Mouse (Mus musculus): Measurements from ENCODE around the gene Csnk1e. TPM values are rescaled to one million over a fixed set of nuclear protein-coding genes. Genes with fewer than 3 reads are reported as not detected.
A peak's percentile ranks its signal among the peaks of the same experiment; 100 is the strongest.

Csnk1e gene
- polyA plus RNA-seq, 1 experiment from 2014 or later, result 267 TPM

- Histone ChIP-seq H3K9me3 (no peaks in the 10 kb centered on the region), H3K4me1 (peaks cover 50% of the 10 kb centered on the region), H3K9ac (peak overlapping the region; percentile 94), H3K36me3 (replicated peaks) (peaks cover 23% of the 10 kb centered on the region), H3K27ac (peak overlapping the region; percentile 98), H3K4me3 (replicated peaks) (peak overlapping the region; percentile 80), H3K27me3 (0 out of 2 replicates have a peak, but pooled peaks cover 7% of the 10 kb centered on the region), H3K4me2 (peak overlapping the region; percentile 80)
- ATAC-seq (ENCODE audit: low FRiP score), result peak; percentile 87
- WGBS, result under 1% methylated on average over 97 of the region's 107 CpGs
These were observed 13.8 kb downstream of the Csnk1e start for GRCm38 (mm10) chr15:79441331-79442256.

GRCm38 (mm10) chr15:79440651-79441330 lies 14.6 kb downstream of the Csnk1e start:
- Histone ChIP-seq H3K4me2 (peak overlapping the region; percentile 80), H3K4me1 (peaks cover 58% of the 10 kb centered on the region), H3K9me3 (no peaks in the 10 kb centered on the region), H3K27ac (peak overlapping the region; percentile 98), H3K27me3 (0 out of 2 replicates have a peak, but pooled peaks cover 7% of the 10 kb centered on the region), H3K9ac (peak overlapping the region; percentile 94), H3K36me3 (replicated peaks) (peaks cover 31% of the 10 kb centered on the region), H3K4me3 (replicated peaks) (peak overlapping the region; percentile 80)
- peak; percentile 56; the same call in 1 of the 2 replicates for ATAC-seq (ENCODE audit: low FRiP score)
- 19% methylated on average over 11 of the region's 11 CpGs for WGBS

GRCm38 (mm10) chr15:79440223-79440622 lies 15.1 kb downstream of the Csnk1e start:
- H3K9ac ChIP-seq, result peak overlapping the region; percentile 94
- ATAC-seq (ENCODE audit: low FRiP score), result no peak
- H3K27me3 ChIP-seq, result 0 out of 2 replicates have a peak, but pooled peaks cover 7% of the 10 kb centered on the region
- H3K9me3 ChIP-seq, result no peaks in the 10 kb centered on the region
- 86% methylated on average over 4 of the region's 4 CpGs for WGBS
- H3K4me2 ChIP-seq, result peak overlapping the region; percentile 80
- H3K36me3 ChIP-seq (replicated peaks), result peaks cover 36% of the 10 kb centered on the region
- 0 out of 2 replicates have a peak overlapping the region, but pooled peaks have one; percentile 98 for H3K27ac ChIP-seq
- peak overlapping the region; percentile 80 for H3K4me3 ChIP-seq (replicated peaks)
- H3K4me1 ChIP-seq, result peaks cover 64% of the 10 kb centered on the region

- 86% methylated on average over 4 of the region's 4 CpGs for WGBS
- ATAC-seq (ENCODE audit: low FRiP score), result no peak
These were observed 16.0 kb downstream of the Csnk1e start for GRCm38 (mm10) chr15:79439386-79439785.

GRCm38 (mm10) chr15:79438816-79439215 lies 16.6 kb downstream of the Csnk1e start:
- peaks cover 67% of the 10 kb centered on the region for H3K4me1 ChIP-seq
- H3K4me3 ChIP-seq (replicated peaks), result 0 out of 2 replicates have a peak overlapping the region, but pooled peaks have one; percentile 4
- no peak for ATAC-seq (ENCODE audit: low FRiP score)
- 91% methylated on average over 8 of the region's 8 CpGs for WGBS
- H3K27me3 ChIP-seq, result 0 out of 2 replicates have a peak, but pooled peaks cover 6% of the 10 kb centered on the region
- H3K27ac ChIP-seq, result no peak overlapping the region
- H3K9me3 ChIP-seq, result no peaks in the 10 kb centered on the region
- H3K4me2 ChIP-seq, result peak overlapping the region; percentile 80
- peaks cover 51% of the 10 kb centered on the region for H3K36me3 ChIP-seq (replicated peaks)
- 0 out of 2 replicates have a peak overlapping the region, but pooled peaks have one; percentile 94 for H3K9ac ChIP-seq

More at GRCm38 (mm10) chr15:79439386-79439785, 16.0 kb downstream of the Csnk1e start:
- 0 out of 2 replicates have a peak, but pooled peaks cover 7% of the 10 kb centered on the region for H3K27me3 ChIP-seq
- peaks cover 67% of the 10 kb centered on the region for H3K4me1 ChIP-seq
- no peaks in the 10 kb centered on the region for H3K9me3 ChIP-seq
- peak overlapping the region; percentile 94; the same call in 1 of the 2 replicates for H3K9ac ChIP-seq
- H3K36me3 ChIP-seq (replicated peaks), result peaks cover 45% of the 10 kb centered on the region
- peak overlapping the region; percentile 80 for H3K4me3 ChIP-seq (replicated peaks)
- H3K27ac ChIP-seq, result no peak overlapping the region
- peak overlapping the region; percentile 80 for H3K4me2 ChIP-seq

GRCm38 (mm10) chr15:79438209-79438810 lies 17.1 kb downstream of the Csnk1e start:
- Histone ChIP-seq H3K4me1 (peaks cover 67% of the 10 kb centered on the region), H3K27me3 (0 out of 2 replicates have a peak, but pooled peaks cover under 1% of the 10 kb centered on the region), H3K4me2 (peak overlapping the region; percentile 80; the same call in 1 of the 2 replicates), H3K9me3 (no peaks in the 10 kb centered on the region), H3K27ac (no peak overlapping the region), H3K9ac (no peak overlapping the region), H3K4me3 (replicated peaks) (0 out of 2 replicates have a peak overlapping the region, but pooled peaks have one; percentile 4), H3K36me3 (replicated peaks) (peaks cover 56% of the 10 kb centered on the region)
- ATAC-seq (ENCODE audit: low FRiP score), result no peak
- WGBS, result 89% methylated on average over 6 of the region's 6 CpGs

- ATAC-seq (ENCODE audit: low FRiP score), result no peak
- H3K9me3 ChIP-seq, result no peaks in the 10 kb centered on the region
- H3K27ac ChIP-seq, result no peak overlapping the region
- no peaks in the 10 kb centered on the region for H3K27me3 ChIP-seq
- no peak overlapping the region for H3K9ac ChIP-seq
- H3K36me3 ChIP-seq (replicated peaks), result peaks cover 62% of the 10 kb centered on the region
- peaks cover 65% of the 10 kb centered on the region for H3K4me1 ChIP-seq
- no peak overlapping the region for H3K4me2 ChIP-seq
- WGBS, result 94% methylated on average over 12 of the region's 12 CpGs
- H3K4me3 ChIP-seq (replicated peaks), result no peak overlapping the region
These were observed 17.7 kb downstream of the Csnk1e start for GRCm38 (mm10) chr15:79437541-79438208.

GRCm38 (mm10) chr15:79436481-79436921 lies 18.9 kb downstream of the Csnk1e start:
- 84% methylated on average over 7 of the region's 7 CpGs for WGBS
- Histone ChIP-seq H3K36me3 (replicated peaks) (peaks cover 73% of the 10 kb centered on the region), H3K4me3 (replicated peaks) (no peak overlapping the region), H3K9me3 (no peaks in the 10 kb centered on the region), H3K4me2 (no peak overlapping the region; the same call in 1 of the 2 replicates), H3K27me3 (no peaks in the 10 kb centered on the region), H3K27ac (no peak overlapping the region), H3K4me1 (peaks cover 61% of the 10 kb centered on the region), H3K9ac (peak overlapping the region; percentile 27; the same call in 1 of the 2 replicates)
- no peak for ATAC-seq (ENCODE audit: low FRiP score)

GRCm38 (mm10) chr15:79435191-79435671 lies 20.1 kb downstream of the Csnk1e start:
- WGBS, result 46% methylated on average over 7 of the region's 7 CpGs
- Histone ChIP-seq H3K36me3 (replicated peaks) (peaks cover 86% of the 10 kb centered on the region), H3K27ac (no peak overlapping the region), H3K4me1 (peaks cover 56% of the 10 kb centered on the region), H3K4me2 (no peak overlapping the region), H3K9me3 (no peaks in the 10 kb centered on the region), H3K4me3 (replicated peaks) (no peak overlapping the region), H3K27me3 (no peaks in the 10 kb centered on the region), H3K9ac (no peak overlapping the region)
- no peak for ATAC-seq (ENCODE audit: low FRiP score)

- 57% methylated on average over 21 of the region's 21 CpGs for WGBS
- H3K9ac ChIP-seq, result no peak overlapping the region
- ATAC-seq (ENCODE audit: low FRiP score), result no peak
These were observed 22.5 kb downstream of the Csnk1e start for GRCm38 (mm10) chr15:79432892-79433291.

GRCm38 (mm10) chr15:79432328-79432727 lies 23.0 kb downstream of the Csnk1e start:
- H3K9ac ChIP-seq, result no peak overlapping the region
- no peak overlapping the region for H3K4me3 ChIP-seq (replicated peaks)
- H3K9me3 ChIP-seq, result no peaks in the 10 kb centered on the region
- 88% methylated on average over 11 of the region's 11 CpGs for WGBS
- H3K27ac ChIP-seq, result no peak overlapping the region
- H3K36me3 ChIP-seq (replicated peaks), result peaks cover 99% of the 10 kb centered on the region
- no peaks in the 10 kb centered on the region for H3K27me3 ChIP-seq
- H3K4me1 ChIP-seq, result peaks cover 27% of the 10 kb centered on the region
- no peak overlapping the region for H3K4me2 ChIP-seq
- no peak for ATAC-seq (ENCODE audit: low FRiP score)

More at GRCm38 (mm10) chr15:79432892-79433291, 22.5 kb downstream of the Csnk1e start:
- H3K4me2 ChIP-seq, result no peak overlapping the region
- H3K36me3 ChIP-seq (replicated peaks), result peaks cover 99% of the 10 kb centered on the region
- H3K27ac ChIP-seq, result no peak overlapping the region
- H3K4me1 ChIP-seq, result peaks cover 33% of the 10 kb centered on the region
- H3K4me3 ChIP-seq (replicated peaks), result no peak overlapping the region
- H3K27me3 ChIP-seq, result no peaks in the 10 kb centered on the region
- no peaks in the 10 kb centered on the region for H3K9me3 ChIP-seq

Data from forebrain, embryonic 12.5 days (tissue).